Mouse (Mus musculus): ENCODE results near the gene Fam227b. TPM values are rescaled to one million over a fixed set of nuclear protein-coding genes. Genes with fewer than 3 reads are reported as not detected.

Gene Fam227b
- not detected in 2 replicates for polyA plus RNA-seq (2015; fragmentation: Nextera tagmentation; extraction: Ambion mirVana)

DNA sequence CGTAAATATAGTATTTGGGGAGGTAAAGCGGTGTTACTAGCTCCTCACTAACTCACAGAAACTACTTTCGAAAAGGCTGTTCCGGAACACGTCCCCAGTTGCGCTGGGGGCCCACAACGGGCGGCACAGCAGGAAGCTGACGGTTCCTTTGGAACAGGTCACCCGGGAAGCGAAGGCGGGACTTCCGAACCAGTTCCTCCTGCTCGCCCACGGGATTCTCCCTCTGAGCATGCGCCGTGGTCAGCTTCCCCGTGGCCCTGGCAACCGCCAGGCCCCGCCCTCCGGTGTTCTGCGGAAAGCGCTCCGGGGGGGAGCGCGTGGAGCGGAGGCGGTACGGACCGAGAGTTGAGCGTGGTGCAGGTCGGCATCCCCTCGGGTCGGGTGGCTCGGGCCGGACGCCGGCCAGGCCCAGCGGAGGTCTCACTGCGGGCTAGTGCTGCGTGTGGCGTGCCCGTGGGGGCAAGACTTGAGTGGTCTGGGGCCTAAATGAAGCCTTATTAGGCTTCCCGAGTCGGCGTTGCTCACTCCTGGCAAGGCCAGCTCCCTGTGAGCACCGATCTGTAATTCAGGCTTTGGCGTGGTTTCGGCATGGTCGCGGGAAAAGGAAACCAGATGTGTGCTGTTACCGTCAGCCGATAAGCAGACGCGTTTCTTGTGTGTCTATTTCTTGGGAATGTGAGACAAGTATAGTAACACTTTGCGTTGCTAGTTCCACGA, at the start of gene Fam227b, which contains the start of gene Dtwd1:
Gene Fam227b, minus strand, starts transcription at position 150 of the 717 bp plus-strand sequence.
Gene Dtwd1, plus strand, starts transcription at position 287 of the 717 bp plus-strand sequence.
- Histone ChIP-seq H3K27me3 (ENCODE audit: control insufficient read depth, insufficient read depth, low read depth, low read length) (no peaks in the 10 kb centered on the region), H3K4me3 (ENCODE audit: low read depth, low read length) (peak within 1 kb of the TSS; percentile 63), H3K9ac (ENCODE audit: low read depth, low read length) (peak within 1 kb of the TSS; percentile 80), H3K9me3 (replicated peaks; ENCODE audit: control insufficient read depth, low read length, poor library complexity, severe bottlenecking) (no peaks in the 10 kb centered on the region), H3K36me3 (ENCODE audit: control insufficient read depth, insufficient read depth, low read length) (0 out of 2 replicates have a peak, but pooled peaks cover 3% of the 10 kb centered on the region), H3K4me1 (ENCODE audit: control insufficient read depth, insufficient read depth, low read length) (peaks cover 9% of the 10 kb centered on the region), H3K27ac (ENCODE audit: low read length) (peak within 1 kb of the TSS; percentile 87), H3K4me2 (ENCODE audit: low read length) (peak within 1 kb of the TSS; percentile 68)
- WGBS = under 1% methylated on average over 56 of the region's 57 CpGs
- peak; percentile 99 for ATAC-seq

DNA sequence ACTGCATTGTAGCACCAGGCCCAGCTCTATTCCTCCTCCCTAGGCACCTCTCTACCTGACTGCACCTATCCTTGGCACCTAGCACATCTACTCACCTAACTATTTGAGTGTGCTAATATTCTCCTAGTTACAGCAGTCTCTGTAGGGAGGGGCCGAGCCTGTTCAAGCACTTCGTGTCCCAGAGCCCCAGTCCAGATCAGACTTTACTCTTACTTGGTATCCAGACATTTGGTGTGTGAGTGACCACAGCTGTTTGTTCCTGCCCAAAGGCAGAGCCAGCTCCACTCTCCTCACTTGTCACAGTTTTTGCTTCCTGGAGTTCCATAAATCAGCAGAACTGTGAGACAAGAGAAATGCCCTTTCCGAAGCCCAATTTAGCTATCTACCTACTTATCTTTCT, 47.2 kb upstream of the Fam227b start:
- Histone ChIP-seq H3K27ac (ENCODE audit: low read length) (no peak overlapping the region), H3K9me3 (replicated peaks; ENCODE audit: control insufficient read depth, low read length, poor library complexity, severe bottlenecking) (no peaks in the 10 kb centered on the region), H3K4me3 (ENCODE audit: low read depth, low read length) (no peak overlapping the region), H3K9ac (ENCODE audit: low read depth, low read length) (no peak overlapping the region), H3K4me1 (ENCODE audit: control insufficient read depth, insufficient read depth, low read length) (no peaks in the 10 kb centered on the region), H3K27me3 (ENCODE audit: control insufficient read depth, insufficient read depth, low read depth, low read length) (no peaks in the 10 kb centered on the region), H3K4me2 (ENCODE audit: low read length) (no peak overlapping the region), H3K36me3 (ENCODE audit: control insufficient read depth, insufficient read depth, low read length) (no peaks in the 10 kb centered on the region)
- 90% methylated on average over 3 of the region's 3 CpGs for WGBS
- no peak for ATAC-seq

DNA sequence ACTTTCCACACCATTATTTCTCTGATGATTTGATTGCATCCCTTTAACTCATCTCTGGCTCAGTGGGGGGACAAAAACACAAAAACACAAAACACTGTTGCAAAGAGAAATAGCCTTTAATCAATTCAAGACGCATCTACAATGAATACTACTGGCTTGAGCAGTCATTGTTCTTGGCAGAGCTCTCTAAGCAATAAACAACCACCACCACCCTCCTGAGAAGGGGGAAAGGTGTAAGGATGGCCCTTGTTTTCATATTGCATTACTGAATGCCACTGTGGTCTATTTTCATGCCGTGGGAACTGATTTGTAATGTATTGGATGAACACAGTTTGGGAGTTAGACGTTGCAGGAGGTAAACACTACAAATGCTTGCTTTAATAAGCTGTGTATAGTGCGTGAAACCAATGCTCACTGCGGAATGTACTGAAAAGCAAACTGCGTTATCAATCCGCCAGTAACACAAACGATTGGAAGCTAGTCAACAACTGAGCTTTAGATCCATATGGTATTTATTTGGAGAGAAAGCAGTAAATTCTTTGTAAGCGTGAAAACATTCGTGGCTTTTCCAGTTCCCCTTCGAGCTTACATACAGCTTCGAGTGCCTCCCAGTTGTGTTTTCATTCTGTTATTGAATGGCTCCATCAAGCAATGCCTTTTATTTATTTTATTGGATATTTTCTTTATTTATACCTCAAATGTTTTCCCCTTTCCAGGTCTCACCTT, 44.0 kb upstream of the Fam227b start:
- Histone ChIP-seq H3K4me2 (ENCODE audit: low read length) (no peak overlapping the region), H3K27ac (ENCODE audit: low read length) (no peak overlapping the region), H3K9me3 (replicated peaks; ENCODE audit: control insufficient read depth, low read length, poor library complexity, severe bottlenecking) (no peaks in the 10 kb centered on the region), H3K9ac (ENCODE audit: low read depth, low read length) (no peak overlapping the region), H3K36me3 (ENCODE audit: control insufficient read depth, insufficient read depth, low read length) (no peaks in the 10 kb centered on the region), H3K4me3 (ENCODE audit: low read depth, low read length) (no peak overlapping the region), H3K4me1 (ENCODE audit: control insufficient read depth, insufficient read depth, low read length) (no peaks in the 10 kb centered on the region), H3K27me3 (ENCODE audit: control insufficient read depth, insufficient read depth, low read depth, low read length) (no peaks in the 10 kb centered on the region)
- ATAC-seq = no peak
- WGBS = 77% methylated on average over 12 of the region's 12 CpGs

DNA sequence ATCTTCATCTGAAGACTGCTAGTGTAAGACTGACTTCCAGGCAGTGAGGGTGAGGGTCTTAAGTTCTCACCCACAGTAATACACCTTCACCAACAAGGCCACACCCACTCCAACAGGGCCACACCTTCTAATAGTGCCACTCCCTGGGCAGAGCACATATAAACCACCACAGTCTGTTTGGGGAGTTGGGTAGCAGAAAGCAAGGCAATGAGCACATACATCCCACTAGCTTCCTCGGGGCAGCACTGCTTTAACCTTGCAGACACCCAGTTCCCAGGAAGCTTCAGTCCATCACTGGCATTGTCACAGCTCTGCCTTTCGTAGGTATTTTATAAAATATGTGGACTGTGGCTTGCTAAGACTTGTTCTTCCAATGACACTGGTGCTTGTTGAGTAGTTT, 40.3 kb upstream of the Fam227b start:
- Histone ChIP-seq H3K9me3 (replicated peaks; ENCODE audit: control insufficient read depth, low read length, poor library complexity, severe bottlenecking) (no peaks in the 10 kb centered on the region), H3K27me3 (ENCODE audit: control insufficient read depth, insufficient read depth, low read depth, low read length) (no peaks in the 10 kb centered on the region), H3K4me2 (ENCODE audit: low read length) (no peak overlapping the region), H3K36me3 (ENCODE audit: control insufficient read depth, insufficient read depth, low read length) (no peaks in the 10 kb centered on the region), H3K4me3 (ENCODE audit: low read depth, low read length) (no peak overlapping the region), H3K9ac (ENCODE audit: low read depth, low read length) (no peak overlapping the region), H3K27ac (ENCODE audit: low read length) (no peak overlapping the region), H3K4me1 (ENCODE audit: control insufficient read depth, insufficient read depth, low read length) (no peaks in the 10 kb centered on the region)
- no peak for ATAC-seq
- WGBS = 85% methylated on average over 2 of the region's 2 CpGs

DNA sequence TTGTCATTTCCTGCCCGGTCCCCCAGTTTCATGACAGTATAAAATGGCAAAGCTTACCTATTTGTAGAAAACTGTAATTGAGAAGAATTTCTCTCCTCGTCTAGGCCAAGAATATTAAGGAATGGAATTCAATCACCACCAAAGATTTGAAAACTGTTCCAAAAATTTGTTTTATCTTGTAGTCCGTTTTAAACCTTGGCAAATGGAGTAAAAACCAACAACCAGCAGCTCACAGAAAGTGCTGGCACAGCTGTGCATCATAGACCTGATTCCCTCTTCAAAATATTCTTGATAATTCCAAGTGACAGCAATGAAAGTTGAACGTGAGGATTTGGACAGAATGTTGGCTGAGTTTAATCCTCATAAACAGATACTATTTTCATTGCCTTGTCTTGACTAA, 39.5 kb upstream of the Fam227b start:
- H3K4me1 ChIP-seq (ENCODE audit: control insufficient read depth, insufficient read depth, low read length) = no peaks in the 10 kb centered on the region
- WGBS = 79% methylated on average over 4 of the region's 4 CpGs
- no peak overlapping the region for H3K9ac ChIP-seq (ENCODE audit: low read depth, low read length)
- no peak overlapping the region for H3K4me3 ChIP-seq (ENCODE audit: low read depth, low read length)
- no peaks in the 10 kb centered on the region for H3K36me3 ChIP-seq (ENCODE audit: control insufficient read depth, insufficient read depth, low read length)
- no peaks in the 10 kb centered on the region for H3K27me3 ChIP-seq (ENCODE audit: control insufficient read depth, insufficient read depth, low read depth, low read length)
- H3K9me3 ChIP-seq (replicated peaks; ENCODE audit: control insufficient read depth, low read length, poor library complexity, severe bottlenecking) = no peaks in the 10 kb centered on the region
- H3K4me2 ChIP-seq (ENCODE audit: low read length) = no peak overlapping the region
- H3K27ac ChIP-seq (ENCODE audit: low read length) = no peak overlapping the region
- no peak for ATAC-seq

DNA sequence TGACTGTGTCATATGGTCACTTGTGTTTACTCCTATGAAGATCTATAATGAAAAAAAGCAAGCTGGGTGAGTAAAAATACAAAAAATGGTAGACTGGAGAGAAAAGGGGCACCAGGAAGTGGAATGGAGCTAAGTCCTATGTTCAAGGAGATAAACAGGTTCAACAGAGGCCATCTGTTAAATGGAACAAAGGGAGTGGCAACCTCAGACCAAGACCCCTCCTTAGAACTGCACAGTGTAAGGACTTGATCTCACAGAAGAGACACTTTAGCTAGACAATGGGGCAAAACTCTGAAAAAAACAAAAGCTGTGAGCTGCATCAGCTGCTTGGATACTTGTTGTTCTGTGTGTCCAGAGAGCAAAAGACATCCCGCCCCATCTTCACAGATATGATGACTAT, 19.6 kb upstream of the Fam227b start:
- Histone ChIP-seq H3K4me2 (ENCODE audit: low read length) (no peak overlapping the region), H3K9me3 (replicated peaks; ENCODE audit: control insufficient read depth, low read length, poor library complexity, severe bottlenecking) (no peaks in the 10 kb centered on the region), H3K4me1 (ENCODE audit: control insufficient read depth, insufficient read depth, low read length) (no peaks in the 10 kb centered on the region), H3K27ac (ENCODE audit: low read length) (no peak overlapping the region), H3K27me3 (ENCODE audit: control insufficient read depth, insufficient read depth, low read depth, low read length) (no peaks in the 10 kb centered on the region), H3K4me3 (ENCODE audit: low read depth, low read length) (no peak overlapping the region), H3K9ac (ENCODE audit: low read depth, low read length) (no peak overlapping the region), H3K36me3 (ENCODE audit: control insufficient read depth, insufficient read depth, low read length) (no peaks in the 10 kb centered on the region)
- WGBS = 93% methylated on average over 1 of the region's 1 CpGs
- no peak for ATAC-seq

DNA sequence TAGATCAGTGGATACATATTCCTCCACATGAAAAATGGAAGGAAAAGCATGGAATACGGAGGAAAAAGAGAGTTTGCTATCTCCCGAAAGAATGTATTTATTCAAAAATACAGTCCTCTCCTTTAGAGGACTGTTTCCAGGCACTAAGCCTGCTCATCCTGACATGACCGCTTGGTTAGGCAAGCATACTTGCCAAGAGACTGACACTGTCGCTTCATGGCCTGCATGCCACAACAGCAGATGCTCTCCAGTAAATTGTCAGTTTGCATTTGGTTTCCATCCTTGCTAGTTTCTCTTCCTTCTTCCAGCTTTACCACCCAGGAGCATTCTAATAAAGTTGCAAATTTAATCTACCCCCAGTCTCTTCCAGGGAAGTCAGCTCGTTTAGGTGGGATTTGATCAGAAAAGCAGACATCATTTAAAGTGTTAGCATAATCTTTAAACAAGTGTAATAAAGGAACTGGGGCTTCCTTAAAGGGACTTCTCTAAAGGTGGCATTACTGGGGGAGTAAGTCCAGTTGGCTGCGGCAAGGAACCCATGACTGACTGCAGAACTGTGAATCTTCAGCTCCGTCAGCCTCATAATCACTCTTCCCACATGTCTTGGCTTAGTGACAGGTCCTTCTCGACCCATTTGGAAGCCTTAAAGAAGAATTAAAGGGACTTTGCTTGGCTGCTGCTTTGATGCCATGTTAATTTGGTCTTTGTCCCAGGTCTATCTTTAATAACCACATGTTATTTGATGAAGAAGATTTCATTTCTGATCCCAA, 15.2 kb upstream of the Fam227b start:
- H3K9ac ChIP-seq (ENCODE audit: low read depth, low read length) = no peak overlapping the region
- peaks cover 3% of the 10 kb centered on the region; the same call in 1 of the 2 replicates for H3K36me3 ChIP-seq (ENCODE audit: control insufficient read depth, insufficient read depth, low read length)
- no peak for ATAC-seq
- H3K27ac ChIP-seq (ENCODE audit: low read length) = no peak overlapping the region
- no peaks in the 10 kb centered on the region for H3K27me3 ChIP-seq (ENCODE audit: control insufficient read depth, insufficient read depth, low read depth, low read length)
- H3K4me3 ChIP-seq (ENCODE audit: low read depth, low read length) = no peak overlapping the region
- WGBS = 88% methylated on average over 8 of the region's 8 CpGs
- H3K4me1 ChIP-seq (ENCODE audit: control insufficient read depth, insufficient read depth, low read length) = no peaks in the 10 kb centered on the region
- H3K4me2 ChIP-seq (ENCODE audit: low read length) = no peak overlapping the region
- no peaks in the 10 kb centered on the region for H3K9me3 ChIP-seq (replicated peaks; ENCODE audit: control insufficient read depth, low read length, poor library complexity, severe bottlenecking)

DNA sequence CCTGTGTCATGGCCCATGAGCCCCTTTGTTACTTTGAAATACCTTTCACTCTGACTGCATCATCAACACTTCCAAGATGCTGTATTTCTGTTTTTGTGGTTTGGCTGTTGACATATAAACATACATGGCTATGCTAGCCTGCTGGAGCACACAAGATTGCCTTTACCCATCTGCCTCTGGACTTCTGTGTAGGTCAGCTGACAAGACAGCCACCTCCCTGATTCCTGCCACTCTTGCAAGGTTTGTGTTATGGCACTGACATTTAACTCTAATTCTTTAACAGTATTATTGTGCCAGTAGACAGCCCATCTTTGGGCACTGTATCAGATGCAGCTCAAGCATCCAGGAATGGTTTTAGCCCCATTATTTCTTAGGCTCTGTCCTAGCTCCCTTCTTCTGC, 14.5 kb upstream of the Fam227b start:
- H3K4me1 ChIP-seq (ENCODE audit: control insufficient read depth, insufficient read depth, low read length) = no peaks in the 10 kb centered on the region
- no peaks in the 10 kb centered on the region for H3K9me3 ChIP-seq (replicated peaks; ENCODE audit: control insufficient read depth, low read length, poor library complexity, severe bottlenecking)
- H3K27me3 ChIP-seq (ENCODE audit: control insufficient read depth, insufficient read depth, low read depth, low read length) = no peaks in the 10 kb centered on the region
- no peak overlapping the region for H3K9ac ChIP-seq (ENCODE audit: low read depth, low read length)
- H3K27ac ChIP-seq (ENCODE audit: low read length) = no peak overlapping the region
- H3K4me2 ChIP-seq (ENCODE audit: low read length) = no peak overlapping the region
- no peak for ATAC-seq
- peaks cover 5% of the 10 kb centered on the region for H3K36me3 ChIP-seq (ENCODE audit: control insufficient read depth, insufficient read depth, low read length)
- H3K4me3 ChIP-seq (ENCODE audit: low read depth, low read length) = no peak overlapping the region
